Mouse (Mus musculus) kidney, adult 9 months (tissue): ENCODE measurements at regions not wholly inside any gene's neighbourhood (a gene's known extent, or its start where the extent isn't known, plus 50 kb on each side); places are given as distances from the start of the nearest gene placed in this dataset.

ENCODE experiments used
- DNase-seq: peaks from one replicate; pipeline ENCODE4 v3.0.0; 2022

GRCm38 (mm10) chr6:117012621-117013020 is 155.7 kb upstream of the Cxcl12 start:
- DNase-seq: no peak

GRCm38 (mm10) chr6:117015461-117015860 is 152.9 kb upstream of the Cxcl12 start:
- DNase-seq: no peak

- DNase-seq: peak; percentile 28
Observed at GRCm38 (mm10) chr6:117021851-117022250, 146.5 kb upstream of the Cxcl12 start.

GRCm38 (mm10) chr6:117032042-117032746 is 136.1 kb upstream of the Cxcl12 start:
- no peak for DNase-seq

- no peak for DNase-seq
Observed at GRCm38 (mm10) chr6:117043744-117044143, 124.6 kb upstream of the Cxcl12 start.

GRCm38 (mm10) chr6:117049459-117050010 is 118.8 kb upstream of the Cxcl12 start:
- DNase-seq: peak; percentile 52

DNA sequence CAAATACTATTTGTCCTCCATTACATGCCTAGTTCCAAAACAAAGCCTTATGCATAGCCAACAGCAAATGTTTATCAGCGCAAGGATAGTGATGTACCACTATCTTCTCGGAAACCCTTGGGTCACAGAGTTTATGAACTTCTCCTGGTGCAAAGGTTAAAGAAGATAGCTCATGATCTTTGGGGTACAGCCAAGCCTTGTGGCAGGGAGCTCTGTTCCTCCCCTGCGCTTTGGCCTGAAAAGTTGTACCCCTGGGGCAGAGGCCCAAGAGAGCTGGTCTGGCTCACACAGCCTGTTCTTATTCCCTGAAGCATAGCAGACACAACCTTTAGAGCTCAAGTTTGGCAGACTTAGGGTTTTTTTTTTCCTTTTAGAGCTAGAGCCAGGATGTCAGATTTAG is 107.6 kb upstream of the Cxcl12 start:
- DNase-seq: peak; percentile 80

GRCm38 (mm10) chr6:117067541-117068305 is 100.6 kb upstream of the Cxcl12 start:
- DNase-seq: no peak

DNA sequence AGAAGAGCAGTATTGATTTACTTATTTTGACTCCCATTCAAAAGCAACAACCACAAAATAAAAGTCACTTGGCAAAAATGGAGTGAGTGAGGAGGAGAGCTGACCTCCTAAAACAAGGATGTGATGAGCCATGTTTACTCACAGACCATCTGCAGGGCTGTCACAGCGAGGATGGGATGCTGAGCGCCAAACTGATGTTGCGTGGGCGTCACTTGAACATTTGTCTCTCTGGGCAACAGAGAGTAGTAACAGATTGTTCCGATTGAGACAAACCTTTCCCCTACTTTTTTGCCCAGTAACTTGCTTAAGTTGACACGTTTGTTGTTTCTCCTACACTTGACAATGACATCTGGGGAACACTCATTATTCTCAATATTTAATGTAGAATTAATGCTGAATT is 97.0 kb upstream of the Cxcl12 start:
- DNase-seq: no peak

GRCm38 (mm10) chr6:117071857-117072256 is 96.5 kb upstream of the Cxcl12 start:
- no peak for DNase-seq

DNA sequence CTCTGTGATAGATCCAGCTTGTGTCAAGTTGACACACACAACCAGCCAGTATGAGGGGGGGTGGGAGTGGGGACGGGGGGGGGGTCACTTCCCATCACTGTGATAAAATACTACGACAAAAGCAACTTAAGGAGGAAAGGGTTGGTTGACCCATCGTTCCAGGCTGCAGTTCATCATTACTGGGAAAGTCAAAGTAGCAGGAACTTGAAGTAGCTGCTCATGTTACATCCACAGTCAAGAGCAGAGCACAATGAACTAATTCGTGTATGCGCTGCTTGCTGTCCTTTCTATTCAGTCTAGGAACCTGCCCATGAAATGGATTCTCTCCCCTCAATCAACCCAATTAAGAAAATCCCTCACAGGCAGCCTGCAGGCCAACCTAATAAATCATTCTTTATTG is 88.8 kb upstream of the Cxcl12 start:
- no peak for DNase-seq

GRCm38 (mm10) chr6:117080973-117081372 is 87.4 kb upstream of the Cxcl12 start:
- DNase-seq: peak; percentile 39

DNA sequence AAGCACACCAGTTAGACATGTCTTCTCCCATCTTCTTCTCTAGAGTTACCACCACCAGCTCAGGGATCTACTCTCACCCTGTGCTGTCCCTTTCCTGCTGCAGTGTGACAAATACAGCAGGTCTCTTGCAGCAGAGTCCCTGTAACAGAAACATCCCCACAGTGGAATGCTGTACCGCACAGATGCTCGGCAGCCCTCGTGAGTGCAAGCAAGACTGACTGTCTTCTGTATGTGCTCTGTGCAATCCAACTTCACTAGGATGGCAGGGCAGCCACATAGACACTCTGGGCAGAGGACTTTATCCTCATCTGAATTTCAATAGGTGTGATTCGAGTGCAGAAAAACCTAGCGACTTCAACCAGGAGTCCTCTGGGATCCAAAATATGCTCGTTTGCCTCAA is 84.1 kb upstream of the Cxcl12 start:
- no peak for DNase-seq

DNA sequence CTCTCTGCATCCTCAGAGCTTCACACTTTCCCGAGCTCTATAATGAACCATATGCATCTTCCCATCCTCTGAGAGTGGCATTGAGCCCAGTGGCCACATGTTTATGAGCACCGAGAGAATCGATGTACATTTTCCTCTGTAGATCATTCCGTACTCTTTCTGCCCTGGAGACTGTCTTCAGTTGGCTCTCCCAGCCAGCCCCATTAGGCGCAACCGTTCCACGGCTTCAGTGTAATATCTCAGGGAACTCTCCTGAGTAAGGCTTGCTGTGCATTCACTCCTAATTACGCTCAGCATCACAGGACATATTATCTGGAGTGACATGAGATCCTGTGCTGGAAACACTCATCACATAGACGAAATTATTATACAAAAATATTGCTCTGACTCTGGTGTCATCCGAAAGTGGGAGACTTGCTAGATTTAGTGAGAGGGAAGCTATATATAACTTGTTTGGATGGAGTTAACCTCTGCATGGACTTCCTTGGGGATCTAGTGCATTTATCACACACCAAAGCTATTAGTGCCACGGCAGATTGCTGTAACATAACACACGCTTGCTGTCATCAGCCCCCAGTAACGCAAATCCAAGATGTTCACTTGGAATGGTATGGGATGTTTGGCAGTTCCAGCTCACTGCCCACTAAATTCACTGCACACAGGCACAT is 83.4 kb upstream of the Cxcl12 start:
- DNase-seq: no peak

- no peak for DNase-seq
Observed at GRCm38 (mm10) chr6:117094742-117095141, 73.6 kb upstream of the Cxcl12 start.

- DNase-seq: no peak
Observed at GRCm38 (mm10) chr6:117099871-117100270, 68.5 kb upstream of the Cxcl12 start.

DNA sequence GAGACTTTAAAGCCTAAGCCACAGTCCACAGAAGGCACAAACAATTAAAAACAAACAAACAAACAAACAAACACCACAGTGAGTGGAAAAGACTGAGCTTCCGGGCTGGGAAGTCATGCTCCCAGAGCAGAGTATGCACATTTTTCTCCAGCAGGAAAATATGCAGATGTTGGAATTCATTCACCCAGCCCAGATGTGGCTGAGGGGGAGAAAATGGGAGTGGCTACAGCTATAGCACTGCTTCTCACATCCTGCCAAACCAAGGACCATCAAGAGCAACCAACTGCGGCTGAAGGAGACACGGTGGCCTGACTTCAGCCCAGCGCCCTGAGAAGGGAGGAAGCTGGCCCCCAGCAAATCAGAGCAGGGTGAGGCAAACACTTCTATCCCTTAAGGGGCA is 65.6 kb upstream of the Cxcl12 start:
- no peak for DNase-seq

- DNase-seq: no peak
Observed at GRCm38 (mm10) chr6:117104047-117104446, 64.3 kb upstream of the Cxcl12 start.

GRCm38 (mm10) chr6:117104463-117104862 is 63.9 kb upstream of the Cxcl12 start:
- DNase-seq: no peak

GRCm38 (mm10) chr6:117105182-117105589 is 63.1 kb upstream of the Cxcl12 start:
- DNase-seq: no peak

- DNase-seq: no peak
Observed at GRCm38 (mm10) chr6:117110291-117110690, 58.0 kb upstream of the Cxcl12 start.

DNA sequence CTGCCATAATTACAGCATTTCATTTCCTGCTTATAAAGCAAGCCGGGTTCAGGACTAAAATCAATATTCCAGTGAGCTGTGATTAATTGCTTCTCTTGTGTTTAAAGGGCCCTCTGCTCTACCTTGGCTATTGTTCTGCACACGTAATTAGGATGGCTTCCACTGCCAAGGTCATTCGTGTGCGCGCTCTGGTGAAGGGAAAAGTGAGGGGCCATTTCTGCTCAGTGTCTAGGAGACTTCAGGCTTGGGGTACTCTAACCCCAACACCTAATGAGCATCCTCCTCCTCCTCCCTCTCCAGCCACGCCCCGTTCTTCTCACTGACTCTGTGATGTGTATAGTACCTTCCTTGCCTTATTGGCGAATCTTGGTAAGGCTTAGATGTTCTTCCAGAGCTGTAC is 53.5 kb upstream of the Cxcl12 start:
- no peak for DNase-seq

- no peak for DNase-seq
Observed at GRCm38 (mm10) chr6:117118081-117118480, 50.3 kb upstream of the Cxcl12 start.
